Mouse (Mus musculus) forebrain, embryonic 12.5 days (tissue): ENCODE measurements at regions not wholly inside any gene's neighbourhood (a gene's known extent, or its start where the extent isn't known, plus 50 kb on each side); places are given as distances from the start of the nearest gene placed in this dataset.

Source experiments
- ATAC-seq: fragments of 200-750 bp; cut with Nextera tagmentation; 2 replicates; pipeline ENCODE4 v1.8.0; 2017; ENCODE audit warnings: moderate TSS enrichment; ENCODE audit not compliant: low FRiP score
- H3K27ac ChIP-seq: fragments of 300-500 bp; sonication (generic); 2 replicates; pipeline ENCODE4 v1.5.1; 2016; ENCODE audit warnings: mild to moderate bottlenecking
- H3K27me3 ChIP-seq: fragments of 300-500 bp; sonication (generic); 2 replicates; pipeline ENCODE4 v1.6.1; 2016; ENCODE audit warnings: mild to moderate bottlenecking
- H3K36me3 ChIP-seq: fragments of 300-500 bp; sonication (generic); replicated peaks from 2 replicates; pipeline ENCODE4 v1.6.1; 2016; ENCODE audit warnings: mild to moderate bottlenecking
- H3K4me1 ChIP-seq: fragments of 300-500 bp; sonication (generic); 2 replicates; pipeline ENCODE4 v1.6.1; 2016
- H3K4me2 ChIP-seq: fragments of 300-500 bp; sonication (generic); 2 replicates; pipeline ENCODE4 v1.6.1; 2016; ENCODE audit warnings: mild to moderate bottlenecking, moderate library complexity
- H3K4me3 ChIP-seq: fragments of 300-500 bp; sonication (generic); replicated peaks from 2 replicates; pipeline ENCODE4 v1.5.1; 2016; ENCODE audit warnings: mild to moderate bottlenecking
- H3K9ac ChIP-seq: fragments of 300-500 bp; sonication (generic); 2 replicates; pipeline ENCODE4 v1.6.1; 2016; ENCODE audit warnings: mild to moderate bottlenecking
- H3K9me3 ChIP-seq: fragments of 300-500 bp; sonication (generic); 2 replicates; pipeline ENCODE4 v1.6.1; 2016
- WGBS: fragments of 180-500 bp; shearing (Covaris S2); methylation state at CpG from one replicate; pipeline ENCODE4 v1.1.7; 2016; 5-methylcytosine and 5-hydroxymethylcytosine counted together

DNA sequence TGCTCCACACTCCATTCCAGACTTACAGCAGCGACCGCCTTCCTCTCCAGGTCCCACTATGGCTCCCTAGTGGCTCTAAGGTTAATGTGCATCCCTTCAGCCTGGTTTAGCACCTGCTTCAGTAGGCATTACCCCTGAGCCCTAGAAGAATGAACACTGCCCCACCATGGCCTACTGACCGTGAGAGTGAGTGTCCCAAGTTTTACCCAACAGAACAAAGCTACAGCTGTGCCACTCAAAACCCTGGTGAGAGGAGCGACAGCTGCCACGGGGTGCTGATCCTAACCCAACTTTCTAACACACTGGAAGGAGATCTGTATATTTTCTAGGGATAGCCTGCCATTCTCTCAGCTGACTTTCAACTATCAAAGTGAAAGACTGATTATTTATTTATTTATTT lies 208.9 kb upstream of the Klf14 start:
- no peaks in the 10 kb centered on the region for H3K36me3 ChIP-seq
- 91% methylated on average over 5 of the region's 5 CpGs for WGBS
- no peak for ATAC-seq
- no peak overlapping the region for H3K4me3 ChIP-seq
- no peaks in the 10 kb centered on the region for H3K27me3 ChIP-seq
- H3K9me3 ChIP-seq: no peaks in the 10 kb centered on the region
- H3K27ac ChIP-seq: no peak overlapping the region
- no peak overlapping the region for H3K9ac ChIP-seq
- no peak overlapping the region for H3K4me2 ChIP-seq
- H3K4me1 ChIP-seq: peaks cover 3% of the 10 kb centered on the region; the same call in 1 of the 2 replicates

DNA sequence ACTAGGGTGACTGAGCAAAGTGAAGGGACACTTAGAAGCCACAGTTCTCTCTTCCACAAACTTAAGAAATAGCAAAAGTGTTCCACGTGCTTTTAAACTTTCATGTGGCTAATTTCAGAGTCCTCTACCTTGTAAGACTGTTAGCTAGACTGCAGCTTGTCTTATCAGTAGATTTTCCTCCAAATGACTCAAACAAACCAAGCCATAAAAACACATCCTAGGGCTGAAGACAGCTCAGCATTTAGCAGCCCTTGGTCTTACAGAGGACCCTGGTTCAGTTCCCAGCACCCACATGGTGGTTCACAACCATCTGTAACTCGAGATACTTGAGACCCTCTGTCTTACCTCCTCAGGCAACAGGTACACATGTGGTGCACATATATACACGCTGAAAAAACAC lies 209.9 kb upstream of the Klf14 start:
- H3K36me3 ChIP-seq: no peaks in the 10 kb centered on the region
- 81% methylated on average over 3 of the region's 3 CpGs for WGBS
- peaks cover 3% of the 10 kb centered on the region; the same call in 1 of the 2 replicates for H3K4me1 ChIP-seq
- ATAC-seq: no peak
- H3K9me3 ChIP-seq: no peaks in the 10 kb centered on the region
- no peak overlapping the region for H3K9ac ChIP-seq
- no peak overlapping the region for H3K27ac ChIP-seq
- no peak overlapping the region for H3K4me3 ChIP-seq
- no peak overlapping the region for H3K4me2 ChIP-seq
- no peaks in the 10 kb centered on the region for H3K27me3 ChIP-seq

DNA sequence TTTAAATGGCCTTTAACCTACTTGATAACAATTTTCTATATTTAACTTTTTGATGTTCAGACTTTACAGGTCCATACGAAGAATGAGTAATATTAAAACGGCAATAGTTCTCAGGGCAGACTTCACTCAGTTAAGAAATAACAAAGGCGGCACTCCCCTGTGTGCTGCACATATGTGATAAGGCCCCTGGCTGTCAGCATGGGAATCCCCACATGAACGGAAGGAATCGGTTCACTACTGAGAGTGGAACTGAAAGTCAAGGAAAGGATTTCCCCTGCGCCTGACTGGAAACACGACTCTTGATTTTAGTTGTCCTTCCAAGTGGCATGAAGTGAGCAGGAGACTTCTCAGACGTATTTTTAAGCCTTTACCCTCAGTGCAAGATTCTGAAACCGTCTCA lies 210.5 kb upstream of the Klf14 start:
- WGBS: 90% methylated on average over 9 of the region's 9 CpGs

DNA sequence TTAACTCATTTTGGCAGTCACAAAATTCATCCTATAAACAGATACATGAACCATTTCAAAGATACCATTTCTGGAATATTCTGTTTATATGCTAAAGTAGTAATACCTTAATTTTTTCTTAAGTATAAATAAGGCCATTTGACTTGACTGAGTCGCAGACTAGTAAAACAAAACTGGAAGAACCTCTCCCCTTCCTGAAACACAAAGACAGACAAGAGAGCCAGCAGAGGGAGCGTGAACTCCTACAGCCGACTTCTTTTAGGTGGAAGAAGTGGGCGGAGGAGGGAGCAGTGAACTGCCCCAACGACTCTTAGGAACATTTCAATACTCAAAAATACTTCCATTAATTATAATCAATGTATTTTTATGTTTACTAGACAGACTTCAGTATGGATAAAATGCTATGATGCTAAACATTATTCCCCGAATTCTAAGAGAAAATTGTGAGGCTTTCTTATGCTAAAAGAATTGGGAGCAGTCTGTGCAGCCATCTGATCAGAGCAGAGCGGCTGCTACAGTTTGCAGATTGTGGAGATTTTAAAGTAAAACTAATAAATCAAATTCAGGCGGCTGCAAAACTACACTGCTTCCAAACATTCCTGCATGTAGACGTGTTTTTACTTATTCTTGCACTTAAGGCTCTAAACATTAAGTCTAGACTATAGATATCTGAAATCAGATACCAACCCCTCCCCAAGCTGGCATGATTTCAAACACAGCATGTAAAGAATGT lies 211.2 kb upstream of the Klf14 start:
- Histone ChIP-seq H3K9ac (no peak overlapping the region), H3K36me3 (no peaks in the 10 kb centered on the region), H3K4me2 (no peak overlapping the region), H3K4me1 (peaks cover 3% of the 10 kb centered on the region; the same call in 1 of the 2 replicates), H3K9me3 (no peaks in the 10 kb centered on the region), H3K27me3 (no peaks in the 10 kb centered on the region), H3K4me3 (no peak overlapping the region), H3K27ac (no peak overlapping the region)
- ATAC-seq: no peak
- WGBS: 73% methylated on average over 9 of the region's 9 CpGs

More for the DNA sequence above, 210.5 kb upstream of the Klf14 start:
- Histone ChIP-seq H3K27ac (no peak overlapping the region), H3K4me1 (peaks cover 3% of the 10 kb centered on the region; the same call in 1 of the 2 replicates), H3K9ac (no peak overlapping the region), H3K9me3 (no peaks in the 10 kb centered on the region), H3K4me2 (no peak overlapping the region), H3K36me3 (no peaks in the 10 kb centered on the region), H3K27me3 (no peaks in the 10 kb centered on the region), H3K4me3 (no peak overlapping the region)
- ATAC-seq: no peak

DNA sequence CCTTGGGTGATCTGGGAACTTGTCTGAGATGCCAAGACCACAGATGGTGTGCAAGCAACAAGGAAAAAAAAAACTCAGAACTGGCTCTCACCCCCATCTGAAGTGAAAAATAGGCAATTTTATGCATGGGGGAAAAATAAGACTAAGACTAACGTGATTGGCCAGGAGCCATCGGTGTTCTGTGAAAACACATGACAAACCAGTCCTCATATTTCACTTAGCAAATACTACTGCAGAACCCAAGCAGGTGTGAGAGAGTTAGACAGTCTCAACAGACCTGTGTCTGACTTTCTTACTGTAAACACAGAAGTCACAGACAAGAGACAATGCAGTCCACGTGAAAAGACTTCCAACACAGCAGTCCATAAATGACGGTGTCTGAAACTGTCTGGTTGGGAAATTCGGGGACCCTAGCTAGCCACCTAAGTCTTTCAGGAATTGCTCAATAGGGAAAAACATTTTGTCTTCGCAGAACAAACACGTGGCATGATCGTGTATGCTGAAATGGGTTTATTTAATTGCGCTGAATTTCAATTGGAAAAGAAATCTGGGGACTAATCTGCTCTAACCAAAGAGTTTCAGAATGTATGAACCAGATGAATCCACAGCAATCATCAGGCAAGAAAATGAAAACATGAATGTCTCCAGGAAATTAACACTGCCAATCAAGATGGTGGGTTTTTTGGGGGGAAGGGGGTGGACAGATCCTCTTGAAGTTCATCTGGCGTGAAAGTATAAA lies 213.1 kb upstream of the Klf14 start:
- no peak for ATAC-seq
- Histone ChIP-seq H3K27me3 (no peaks in the 10 kb centered on the region), H3K9ac (no peak overlapping the region), H3K4me1 (peaks cover 3% of the 10 kb centered on the region; the same call in 1 of the 2 replicates), H3K4me2 (no peak overlapping the region), H3K4me3 (no peak overlapping the region), H3K36me3 (no peaks in the 10 kb centered on the region), H3K27ac (no peak overlapping the region), H3K9me3 (no peaks in the 10 kb centered on the region)
- WGBS: 90% methylated on average over 10 of the region's 10 CpGs

DNA sequence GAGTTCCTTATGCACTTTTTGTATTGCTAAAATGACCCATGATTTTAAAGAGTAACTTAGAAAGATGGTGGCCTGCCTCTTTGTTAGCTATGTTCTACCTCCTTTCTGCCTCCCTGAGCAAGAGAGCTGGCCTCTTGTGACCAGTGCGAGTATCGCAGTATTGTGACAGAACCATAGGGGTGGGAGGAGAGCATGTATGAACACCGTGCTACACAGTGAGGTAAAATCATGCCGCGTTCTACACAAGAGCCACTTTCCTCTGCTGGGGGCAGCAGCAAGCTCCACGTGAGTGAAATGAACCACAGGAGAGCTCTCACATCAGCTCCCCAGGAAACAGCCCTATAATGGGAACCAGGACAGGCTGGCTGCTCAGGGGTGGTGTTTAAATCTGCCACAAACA lies 216.9 kb upstream of the Klf14 start:
- ATAC-seq: no peak
- 80% methylated on average over 6 of the region's 6 CpGs for WGBS
- Histone ChIP-seq H3K36me3 (no peaks in the 10 kb centered on the region), H3K9me3 (no peaks in the 10 kb centered on the region), H3K27me3 (no peaks in the 10 kb centered on the region), H3K27ac (no peak overlapping the region), H3K4me2 (no peak overlapping the region), H3K9ac (no peak overlapping the region), H3K4me1 (peaks cover 3% of the 10 kb centered on the region; the same call in 1 of the 2 replicates), H3K4me3 (no peak overlapping the region)

DNA sequence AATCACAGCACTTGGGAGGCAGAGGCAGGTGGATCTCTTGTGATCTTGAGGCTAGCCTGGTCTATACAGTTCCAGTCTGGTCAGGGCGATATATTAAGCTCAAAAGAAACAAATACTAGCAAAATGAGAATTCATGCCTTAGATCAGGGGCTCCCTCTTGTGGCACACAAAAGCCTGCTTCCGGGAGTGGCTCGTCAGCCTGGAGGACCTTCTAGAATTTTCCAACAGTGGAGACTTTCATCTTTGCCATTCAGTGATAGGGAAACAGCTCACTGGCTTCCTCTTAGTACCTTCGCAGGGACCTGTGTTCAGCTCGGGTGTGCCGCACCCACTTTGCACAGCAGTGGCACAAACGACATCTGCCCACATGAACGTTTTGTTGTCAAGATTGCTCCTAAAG lies 217.5 kb upstream of the Klf14 start:
- H3K4me1 ChIP-seq: peaks cover 3% of the 10 kb centered on the region; the same call in 1 of the 2 replicates
- no peak overlapping the region for H3K9ac ChIP-seq
- ATAC-seq: no peak
- no peaks in the 10 kb centered on the region for H3K9me3 ChIP-seq
- 83% methylated on average over 8 of the region's 8 CpGs for WGBS
- no peaks in the 10 kb centered on the region for H3K27me3 ChIP-seq
- H3K27ac ChIP-seq: no peak overlapping the region
- no peak overlapping the region for H3K4me2 ChIP-seq
- H3K4me3 ChIP-seq: no peak overlapping the region
- H3K36me3 ChIP-seq: no peaks in the 10 kb centered on the region

DNA sequence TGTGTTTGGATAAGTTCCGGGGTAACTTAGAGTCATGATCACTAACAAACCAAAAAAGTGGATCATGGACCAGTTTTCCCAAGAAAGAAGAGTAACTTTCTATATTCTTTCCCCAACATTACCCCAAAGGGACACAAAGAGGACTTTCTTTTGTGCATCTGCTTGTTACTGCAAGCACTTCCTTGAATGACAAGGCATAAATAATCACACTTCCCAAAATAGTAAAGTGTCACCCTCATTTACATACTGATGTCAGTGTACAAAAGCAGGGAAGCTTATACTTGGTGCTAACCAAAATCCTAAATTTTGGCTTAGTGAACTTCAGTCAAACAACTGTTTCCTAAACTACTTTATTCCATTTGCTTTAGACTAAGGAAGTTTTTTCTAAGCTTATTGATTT lies 218.0 kb upstream of the Klf14 start:
- Histone ChIP-seq H3K4me1 (peaks cover 3% of the 10 kb centered on the region; the same call in 1 of the 2 replicates), H3K4me2 (no peak overlapping the region), H3K27me3 (no peaks in the 10 kb centered on the region), H3K36me3 (no peaks in the 10 kb centered on the region), H3K27ac (no peak overlapping the region), H3K9me3 (no peaks in the 10 kb centered on the region), H3K9ac (no peak overlapping the region), H3K4me3 (no peak overlapping the region)
- no peak for ATAC-seq
- WGBS: 100% methylated on average over 1 of the region's 1 CpGs

DNA sequence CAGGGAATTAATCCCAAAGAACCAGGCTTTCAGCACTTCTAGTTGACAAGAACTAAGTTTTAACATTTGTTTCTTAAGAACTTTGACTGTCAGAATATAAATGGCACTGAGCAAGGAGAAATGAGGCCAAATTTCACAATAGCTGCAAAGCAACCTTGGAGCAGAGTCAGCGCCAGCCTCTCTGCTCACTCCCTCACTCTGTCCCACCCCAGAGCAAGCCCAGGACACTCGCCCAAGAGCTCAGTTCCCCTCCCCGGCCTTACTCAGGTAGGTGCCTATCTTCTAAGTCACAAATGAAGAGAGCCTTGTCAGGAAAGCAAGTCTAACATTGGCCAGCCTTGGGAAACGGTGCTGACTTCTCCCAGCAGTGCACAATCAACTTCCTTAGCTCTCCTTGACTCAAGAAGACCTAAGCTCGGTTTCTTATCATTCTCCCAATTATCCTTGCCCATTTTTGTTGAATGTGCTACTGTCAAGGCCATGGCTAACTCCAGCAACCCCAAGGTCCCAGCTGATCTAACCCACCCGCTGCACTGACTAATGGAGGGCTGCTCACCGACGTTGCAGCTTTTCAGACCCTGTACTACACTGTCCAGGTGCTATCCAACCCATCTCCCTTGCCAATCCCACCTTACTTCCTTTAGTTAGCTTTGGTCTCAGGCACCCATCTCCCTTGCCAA lies 219.5 kb upstream of the Klf14 start:
- Histone ChIP-seq H3K27ac (no peak overlapping the region), H3K4me2 (no peak overlapping the region), H3K4me1 (no peaks in the 10 kb centered on the region), H3K27me3 (no peaks in the 10 kb centered on the region), H3K36me3 (no peaks in the 10 kb centered on the region), H3K4me3 (no peak overlapping the region), H3K9ac (no peak overlapping the region), H3K9me3 (no peaks in the 10 kb centered on the region)
- 84% methylated on average over 8 of the region's 8 CpGs for WGBS
- no peak for ATAC-seq

DNA sequence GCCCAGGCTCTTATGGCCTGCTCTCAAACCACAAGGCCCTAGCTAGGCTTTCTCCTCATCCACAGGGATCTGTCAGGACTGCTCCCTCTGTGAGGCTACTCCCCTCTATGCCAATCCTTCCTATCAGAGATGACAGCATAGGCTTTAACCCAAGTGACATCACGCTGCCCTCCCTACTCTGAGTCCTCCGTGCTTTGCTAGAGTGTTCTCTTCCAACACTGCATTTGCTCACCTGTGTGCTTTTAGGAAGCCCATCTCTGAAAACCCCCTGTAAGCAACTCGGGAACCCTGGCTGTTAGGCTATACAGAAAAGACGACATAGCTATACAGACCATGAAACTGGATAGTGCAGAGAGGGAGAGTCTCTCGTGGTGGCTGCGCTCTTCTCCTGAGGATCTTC lies 216.3 kb upstream of the Mkln1 start:
- no peak overlapping the region for H3K9ac ChIP-seq
- H3K9me3 ChIP-seq: no peaks in the 10 kb centered on the region
- 88% methylated on average over 6 of the region's 6 CpGs for WGBS
- H3K4me3 ChIP-seq: no peak overlapping the region
- no peak overlapping the region for H3K27ac ChIP-seq
- H3K36me3 ChIP-seq: no peaks in the 10 kb centered on the region
- no peaks in the 10 kb centered on the region for H3K4me1 ChIP-seq
- ATAC-seq: no peak
- no peak overlapping the region for H3K4me2 ChIP-seq
- no peaks in the 10 kb centered on the region for H3K27me3 ChIP-seq

DNA sequence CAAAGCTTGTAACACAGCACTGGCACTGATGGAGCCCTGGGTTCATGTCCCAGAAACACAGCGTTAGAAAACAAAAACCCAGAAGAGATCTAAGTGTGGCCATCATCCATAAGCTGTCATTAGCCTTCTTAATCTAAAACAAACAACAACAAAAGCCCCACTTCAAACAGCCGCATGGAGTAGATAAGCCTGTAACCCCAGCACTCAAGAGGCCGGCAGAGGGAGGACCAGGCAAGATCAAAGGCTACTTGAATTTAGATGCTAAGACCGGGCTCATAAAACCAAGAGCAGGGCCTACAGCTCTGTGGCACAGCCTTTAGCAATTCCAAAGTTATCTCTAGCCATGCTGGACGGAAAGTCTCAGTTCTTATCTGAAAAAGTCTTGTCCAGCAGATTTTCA lies 215.4 kb upstream of the Mkln1 start:
- no peaks in the 10 kb centered on the region for H3K9me3 ChIP-seq
- no peak overlapping the region for H3K27ac ChIP-seq
- no peak for ATAC-seq
- 36% methylated on average over 5 of the region's 5 CpGs for WGBS
- no peaks in the 10 kb centered on the region for H3K36me3 ChIP-seq
- no peak overlapping the region for H3K4me2 ChIP-seq
- H3K4me3 ChIP-seq: no peak overlapping the region
- H3K9ac ChIP-seq: no peak overlapping the region
- no peaks in the 10 kb centered on the region for H3K4me1 ChIP-seq
- H3K27me3 ChIP-seq: no peaks in the 10 kb centered on the region

DNA sequence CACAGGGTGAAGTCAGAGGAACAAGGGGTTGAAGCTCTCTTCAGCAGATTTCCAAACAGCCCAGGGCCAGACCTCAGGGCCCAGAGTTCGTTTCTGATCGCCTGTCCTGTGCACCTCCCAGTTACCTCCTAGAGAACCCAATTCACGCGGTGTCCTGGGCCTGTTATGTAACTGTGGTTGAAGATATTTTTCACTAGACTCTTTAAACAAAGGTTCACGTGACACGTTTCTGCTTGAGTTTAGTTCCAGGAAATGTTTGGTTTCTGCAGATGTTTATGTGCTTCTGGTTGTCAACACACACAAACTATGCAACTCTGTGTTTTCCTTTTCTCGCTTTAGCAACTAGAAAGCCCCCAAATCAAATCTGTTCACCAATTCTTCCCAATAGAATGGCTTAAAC lies 214.0 kb upstream of the Mkln1 start:
- Histone ChIP-seq H3K9me3 (no peaks in the 10 kb centered on the region), H3K36me3 (no peaks in the 10 kb centered on the region), H3K27me3 (no peaks in the 10 kb centered on the region), H3K4me2 (no peak overlapping the region), H3K4me1 (no peaks in the 10 kb centered on the region), H3K9ac (no peak overlapping the region), H3K4me3 (no peak overlapping the region), H3K27ac (no peak overlapping the region)
- no peak for ATAC-seq
- 87% methylated on average over 7 of the region's 7 CpGs for WGBS
